Mouse (Mus musculus) activated CD4-positive, CD25-positive, alpha-beta regulatory T cell, adult 4 months (primary cell): Measurements from ENCODE around the gene Map2k4. TPM values are rescaled to one million over a fixed set of nuclear protein-coding genes. Genes with fewer than 3 reads are reported as not detected.

ENCODE experiments used
- ATAC-seq: one replicate; pipeline ENCODE4 v1.8.0; 2017
- polyA plus RNA-seq, 2 experiments: library from polyadenylated mRNA; unstranded; fragments of 100-300 nt; shearing (Covaris generic); gene quantifications; one replicate each; pipeline ENCODE4 v1.2.1; 2017

The Map2k4 gene
- polyA plus RNA-seq, 2 experiments from 2014 or later, result 19.1 to 20.3 TPM

DNA sequence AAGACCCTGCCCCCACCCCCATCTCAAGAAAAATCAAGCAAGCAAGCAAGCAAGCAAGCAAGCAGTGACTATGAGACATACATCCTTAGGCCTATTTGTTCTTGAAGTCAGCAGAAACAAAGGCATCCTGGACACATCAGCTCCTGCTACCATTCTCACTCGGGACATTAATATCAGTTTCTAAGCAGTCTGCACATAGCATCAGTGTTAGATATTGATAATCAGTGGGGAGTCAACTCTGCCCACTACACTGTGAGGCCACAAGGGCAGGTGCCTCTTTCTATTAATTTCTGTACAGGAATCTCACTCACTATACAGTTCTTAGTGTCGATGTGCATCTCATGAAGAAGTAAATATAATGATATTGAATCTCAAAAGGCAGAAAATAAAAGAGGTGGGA, 14.6 kb downstream of the Map2k4 start:
- no peak for ATAC-seq

DNA sequence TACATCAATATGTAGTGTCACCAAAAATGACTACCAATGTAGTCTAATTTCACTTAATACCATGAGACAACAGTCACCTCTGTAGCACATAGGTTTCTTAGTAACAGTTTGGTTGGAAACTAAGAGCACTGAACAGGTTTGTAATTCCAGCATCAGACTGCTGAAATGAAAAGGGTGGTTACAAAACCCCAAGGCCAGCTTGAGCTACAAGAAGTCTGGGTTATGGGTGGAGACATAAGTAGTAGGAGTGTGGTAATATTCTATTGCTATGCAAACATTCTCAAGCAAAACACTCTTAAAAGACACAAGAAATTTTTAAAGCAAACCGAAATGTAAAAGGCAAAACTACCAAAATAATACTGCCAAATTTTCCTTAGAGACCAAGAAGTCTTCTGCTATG, 16.6 kb downstream of the Map2k4 start:
- no peak for ATAC-seq

DNA sequence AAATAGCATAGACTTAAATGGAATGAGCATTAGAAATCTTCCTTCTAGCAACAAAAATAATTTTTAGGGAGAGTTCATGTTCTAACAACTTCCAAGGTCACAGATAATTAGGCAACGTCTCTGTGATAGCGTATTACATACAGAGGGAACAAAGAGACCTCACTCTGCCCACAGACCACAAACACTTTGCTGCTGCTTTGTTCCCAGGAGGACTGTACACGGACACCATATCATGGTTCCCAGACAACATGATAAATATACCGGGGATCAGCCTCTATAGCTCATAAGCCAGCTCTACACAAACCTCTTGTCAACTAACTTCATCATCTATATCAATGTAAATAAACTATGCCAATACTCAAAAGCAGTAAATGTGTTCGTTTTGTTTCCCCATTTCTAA, 18.1 kb downstream of the Map2k4 start:
- no peak for ATAC-seq

DNA sequence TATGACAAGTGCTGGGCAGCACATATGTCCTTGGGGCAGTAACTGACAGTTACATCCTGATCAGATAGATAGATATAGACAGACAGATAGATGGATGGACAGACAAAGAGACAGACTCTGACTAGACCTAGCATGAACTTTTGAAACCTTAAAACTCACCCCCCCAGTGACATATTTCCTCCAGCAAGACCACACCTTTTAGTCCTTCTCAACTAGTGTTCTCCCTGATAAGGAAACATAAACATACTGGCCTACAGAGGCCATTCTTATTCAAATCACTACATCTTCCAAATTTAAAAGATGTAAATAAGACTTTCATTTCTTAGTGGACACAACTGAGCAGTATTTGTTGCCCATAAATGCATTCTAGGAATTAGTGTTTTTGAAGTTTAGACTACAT, 19.7 kb downstream of the Map2k4 start:
- ATAC-seq, result no peak

DNA sequence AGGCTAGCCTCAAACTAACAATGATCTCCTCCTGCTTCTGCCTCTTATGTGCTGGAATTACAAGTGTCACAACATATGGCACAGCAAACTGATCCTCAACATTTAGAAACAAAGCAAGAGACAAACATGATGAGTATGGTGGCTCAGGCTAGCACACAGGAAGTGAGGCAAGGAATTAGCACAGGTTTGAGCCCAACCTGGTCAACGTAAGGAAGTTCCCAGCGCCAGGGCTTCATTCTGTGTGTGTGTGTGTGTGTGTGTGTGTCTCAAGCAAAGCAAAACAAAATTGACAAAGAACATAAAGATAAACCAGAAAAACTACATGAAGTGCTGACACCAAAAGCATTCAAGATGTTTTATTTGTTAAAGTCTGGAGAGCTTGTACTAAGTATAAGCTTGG, 27.2 kb downstream of the Map2k4 start:
- no peak for ATAC-seq

DNA sequence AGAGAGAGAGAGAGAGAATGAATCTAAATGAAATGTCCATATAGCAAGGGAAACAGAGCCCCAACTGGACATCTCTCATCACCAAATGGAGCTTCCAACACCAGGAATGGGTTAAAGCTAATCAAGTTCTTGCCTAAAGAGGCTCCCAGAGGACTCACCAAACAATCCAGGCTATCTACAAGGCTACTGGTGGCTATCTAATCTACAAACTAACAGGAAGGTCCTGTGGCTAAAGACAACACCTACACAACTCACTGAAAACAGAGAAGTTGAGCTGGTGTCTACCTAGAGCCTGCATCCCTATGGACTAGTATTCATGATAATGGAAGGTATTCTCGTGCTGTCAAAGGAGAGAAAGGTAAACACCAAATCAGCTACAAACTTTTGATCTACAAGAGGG, 28.7 kb downstream of the Map2k4 start:
- no peak for ATAC-seq

DNA sequence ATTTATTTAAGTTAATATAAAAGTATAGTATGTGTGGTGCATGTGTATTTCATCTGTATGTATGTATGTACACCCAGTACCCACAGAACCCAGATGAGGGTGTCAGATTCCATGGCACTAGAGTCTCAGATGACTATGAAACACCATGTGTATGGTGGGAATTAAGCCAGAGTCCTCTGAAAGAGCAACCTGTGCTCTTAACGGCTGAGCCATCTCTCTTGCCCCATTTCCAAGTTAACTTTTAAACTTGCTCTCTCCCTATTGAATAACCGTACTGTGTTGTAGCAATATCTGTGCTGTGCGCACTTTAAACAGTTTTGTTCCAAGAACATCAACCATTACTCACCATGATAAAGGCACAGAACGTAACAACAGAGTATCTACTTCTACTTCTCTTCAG, 33.9 kb downstream of the Map2k4 start:
- ATAC-seq, result no peak

DNA sequence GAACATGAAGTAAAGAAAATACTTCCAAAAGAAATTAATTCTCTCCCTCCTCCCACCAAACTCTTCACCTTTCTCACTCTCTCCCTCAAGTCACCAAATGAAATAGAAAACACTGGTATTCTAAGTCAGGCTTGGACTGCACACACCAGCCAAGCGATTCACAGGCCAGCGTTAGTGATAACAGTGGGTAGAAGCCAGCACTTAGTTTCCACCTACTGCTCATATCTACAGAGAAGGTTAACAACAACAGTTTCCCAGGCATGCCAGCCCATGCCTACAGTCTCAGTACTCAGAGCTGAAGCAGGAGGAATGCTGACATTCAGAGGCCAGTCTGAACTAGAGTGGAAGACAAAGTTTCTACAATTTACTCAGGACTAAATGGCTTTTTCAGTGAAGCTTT, 34.5 kb downstream of the Map2k4 start:
- ATAC-seq, result no peak

DNA sequence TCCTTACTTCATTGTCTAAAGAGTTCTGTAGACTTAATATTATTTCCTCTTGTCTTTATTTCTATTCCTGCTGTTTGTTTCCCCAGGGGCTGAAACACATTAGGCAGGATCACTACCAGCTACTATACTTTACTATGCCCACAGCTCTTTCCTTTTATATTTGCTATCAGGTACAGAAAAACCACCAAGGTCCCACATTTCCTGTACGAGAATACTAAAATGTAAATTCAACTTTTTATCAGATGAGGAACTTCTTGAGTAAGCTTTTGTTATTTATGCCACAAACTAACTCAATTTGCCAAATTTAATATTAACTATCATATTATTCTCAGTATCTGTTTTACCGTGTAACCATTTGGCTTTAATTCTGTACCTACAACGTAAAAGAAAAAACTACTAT, 37.6 kb downstream of the Map2k4 start:
- no peak for ATAC-seq

DNA sequence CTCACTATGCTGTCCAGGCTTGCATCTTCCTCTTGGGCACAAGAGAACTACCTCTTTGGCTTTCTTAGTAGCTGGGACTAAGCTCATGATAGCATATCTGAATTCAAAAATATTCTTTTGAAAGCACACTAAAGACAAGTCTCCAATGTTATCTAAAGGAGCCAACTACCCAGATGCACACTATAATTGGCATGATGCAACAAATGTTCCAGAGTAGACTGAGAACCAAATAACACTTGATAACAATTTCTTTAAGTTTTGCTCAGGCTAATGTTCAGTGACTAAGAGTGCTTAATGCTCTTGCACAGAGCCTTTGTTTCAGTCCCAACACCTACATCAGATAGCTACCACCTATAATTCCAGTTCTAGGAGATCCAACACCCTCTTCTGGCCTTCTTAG, 40.7 kb downstream of the Map2k4 start:
- ATAC-seq, result no peak

DNA sequence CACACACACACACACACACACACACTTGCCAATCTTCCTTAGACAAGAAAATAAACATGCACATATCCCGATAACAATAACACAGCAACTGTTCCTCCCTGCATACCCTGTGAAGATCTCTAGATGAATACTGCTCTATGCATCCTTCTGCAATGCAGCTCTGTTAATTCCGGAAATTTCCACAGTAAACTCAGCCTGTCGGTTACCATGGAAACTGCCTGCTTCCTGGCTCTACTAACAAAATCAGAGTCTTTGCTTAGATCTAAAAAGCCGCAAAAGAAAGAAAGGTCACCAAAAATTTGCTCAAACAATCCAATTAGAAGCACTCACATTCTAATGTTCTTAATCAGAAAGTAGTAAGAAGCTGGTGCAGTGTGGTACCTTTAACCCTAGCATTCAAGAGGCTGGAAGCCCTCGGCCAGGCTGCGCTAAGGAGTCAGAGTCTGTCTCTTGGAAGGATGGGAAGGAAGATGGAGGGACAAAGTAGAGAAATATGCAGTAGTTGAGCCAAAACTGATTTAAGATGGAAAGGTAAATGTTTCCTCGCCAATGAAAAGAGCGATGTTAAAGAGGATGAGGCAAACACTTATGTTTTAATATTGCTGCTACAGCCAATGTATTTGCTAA, 42.3 kb downstream of the Map2k4 start:
- ATAC-seq, result no peak

DNA sequence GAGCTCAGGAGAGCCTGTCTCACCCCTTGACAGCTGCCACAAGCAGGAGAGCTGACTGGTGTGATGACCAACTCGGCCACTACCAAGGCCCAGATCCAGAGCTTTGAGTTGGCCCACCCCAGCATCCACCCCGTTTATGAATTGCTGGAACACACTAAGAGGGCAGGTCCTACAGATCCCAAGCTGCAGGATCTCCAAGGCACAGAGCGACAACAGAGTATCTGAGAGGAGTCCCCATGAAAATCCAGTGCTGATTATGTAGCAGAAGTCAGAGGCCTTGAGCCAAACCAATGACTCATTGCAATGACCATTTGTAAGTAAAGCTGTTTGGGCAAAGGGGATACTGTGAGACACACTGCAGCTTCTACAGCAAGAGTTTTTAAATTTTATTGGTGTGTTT, 44.2 kb downstream of the Map2k4 start:
- ATAC-seq, result no peak

DNA sequence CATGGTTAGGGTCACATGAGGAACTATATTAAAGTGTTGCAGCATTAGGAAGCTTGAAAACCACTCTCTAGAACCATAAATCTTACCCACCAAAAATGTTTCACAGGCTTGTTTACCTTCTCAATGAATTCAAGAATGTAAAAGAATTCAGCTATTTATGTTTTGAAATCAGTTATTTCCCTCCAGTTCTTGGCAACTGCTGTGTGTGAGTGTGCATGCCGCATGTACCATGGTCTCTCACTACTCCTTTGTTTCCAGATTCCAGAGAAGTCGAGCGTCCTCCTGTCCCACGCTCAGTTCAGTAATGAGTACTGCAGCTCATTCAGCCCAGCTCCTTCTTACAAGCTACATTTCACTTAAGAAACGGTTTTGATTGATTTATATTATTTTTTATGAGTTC, 47.3 kb downstream of the Map2k4 start:
- ATAC-seq, result no peak

DNA sequence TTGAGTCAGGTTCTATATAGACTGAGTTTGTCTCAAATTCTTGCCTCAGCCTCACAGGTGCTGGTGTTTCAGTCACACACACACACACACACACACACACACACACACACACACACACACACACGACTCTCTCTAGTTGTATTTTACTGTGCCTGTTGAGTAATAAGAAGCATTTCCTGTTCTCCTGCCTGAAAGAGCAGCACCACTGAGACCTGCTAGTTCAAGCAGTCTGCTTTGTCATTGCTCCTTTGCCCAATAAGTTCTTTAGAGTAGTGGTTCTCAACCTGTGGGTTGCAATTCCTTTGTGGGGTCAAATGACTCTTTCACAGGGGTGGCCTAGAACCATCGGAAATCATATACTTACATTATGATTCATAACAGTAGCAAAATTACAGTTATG, 47.7 kb downstream of the Map2k4 start:
- no peak for ATAC-seq

DNA sequence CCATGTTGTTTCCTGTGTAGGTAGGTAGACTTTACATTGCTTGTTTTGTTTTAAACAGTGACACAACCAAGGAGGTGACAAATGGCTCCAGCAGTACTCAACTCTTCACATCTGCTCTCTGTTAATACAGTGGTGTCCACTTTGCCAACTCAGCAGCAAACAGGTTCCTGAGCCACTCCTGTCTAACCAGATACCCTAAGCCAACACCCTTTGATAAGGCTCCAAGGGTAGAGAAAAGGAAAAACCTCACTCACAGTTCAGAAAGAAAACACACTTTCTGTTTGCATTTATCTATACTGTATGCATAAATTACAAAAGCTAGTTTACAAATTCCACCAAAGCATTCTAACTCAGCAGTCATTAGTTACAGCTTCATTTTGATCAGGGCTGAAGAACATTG, 48.2 kb downstream of the Map2k4 start:
- no peak for ATAC-seq

DNA sequence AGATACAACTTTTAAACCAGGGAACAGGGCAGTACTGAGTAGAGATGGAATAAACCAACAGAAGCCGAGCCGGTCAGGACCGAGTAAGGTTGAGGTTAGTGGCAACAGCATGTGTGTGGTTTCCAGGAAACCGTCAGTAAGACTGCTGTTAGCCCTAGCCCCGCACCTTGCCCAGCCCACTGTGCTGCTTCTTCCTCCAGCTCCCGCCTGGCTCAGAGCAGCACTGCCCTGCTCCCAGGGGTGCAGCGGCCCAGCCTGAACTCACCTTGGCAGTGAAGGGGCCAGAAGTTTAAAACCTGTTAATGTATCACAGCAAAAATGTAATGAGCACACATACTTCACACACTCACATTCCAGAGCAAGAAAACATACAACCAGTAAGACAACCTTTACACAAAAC, 53.4 kb downstream of the Map2k4 start:
- ATAC-seq, result no peak

DNA sequence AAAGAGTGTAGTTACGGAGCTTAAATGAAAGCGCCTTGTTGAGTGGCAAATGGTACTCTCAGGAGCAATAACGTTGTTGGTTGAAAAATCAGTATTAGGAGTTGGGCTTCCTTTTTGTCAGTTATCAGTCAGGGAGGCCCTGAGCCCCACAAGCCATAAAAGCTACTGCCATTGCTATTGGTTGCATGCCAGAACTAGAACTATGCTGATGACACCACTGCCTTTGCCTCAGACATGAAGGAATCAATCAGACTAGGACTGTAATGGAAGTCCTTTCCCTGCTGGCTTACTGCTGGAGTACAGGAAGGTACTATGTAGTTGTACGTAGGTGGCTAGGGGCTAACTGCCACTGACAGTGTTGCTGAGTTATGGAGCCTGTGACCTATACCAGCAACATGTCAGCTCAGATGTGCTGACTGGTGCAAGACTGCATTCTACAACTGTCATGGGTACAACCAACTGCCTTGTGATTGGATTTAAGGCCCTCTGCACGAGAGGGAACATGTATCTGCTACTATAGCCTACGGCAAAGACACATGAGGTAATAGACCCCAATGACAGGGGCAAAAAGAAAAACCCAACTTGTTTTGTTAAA, 58.4 kb downstream of the Map2k4 start:
- no peak for ATAC-seq

DNA sequence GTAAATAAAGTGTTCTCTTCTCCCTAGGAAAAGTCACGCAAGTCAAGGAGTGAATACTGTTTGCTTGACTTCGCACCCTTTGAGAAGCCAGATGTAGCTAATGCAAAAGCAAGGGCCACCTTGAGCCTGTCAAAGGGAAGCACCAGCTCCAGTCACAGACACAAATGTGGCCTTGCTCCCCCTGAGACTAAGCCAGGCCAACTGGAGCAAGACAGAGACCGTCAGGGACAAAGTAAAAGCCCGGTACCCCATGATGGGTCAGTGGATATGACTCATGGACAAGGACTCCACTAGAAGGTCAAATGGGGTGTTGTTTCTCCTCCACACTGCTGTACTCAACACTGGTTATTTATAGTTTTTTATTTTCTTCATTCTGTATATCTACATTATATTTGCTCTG, 59.2 kb downstream of the Map2k4 start:
- ATAC-seq, result no peak

DNA sequence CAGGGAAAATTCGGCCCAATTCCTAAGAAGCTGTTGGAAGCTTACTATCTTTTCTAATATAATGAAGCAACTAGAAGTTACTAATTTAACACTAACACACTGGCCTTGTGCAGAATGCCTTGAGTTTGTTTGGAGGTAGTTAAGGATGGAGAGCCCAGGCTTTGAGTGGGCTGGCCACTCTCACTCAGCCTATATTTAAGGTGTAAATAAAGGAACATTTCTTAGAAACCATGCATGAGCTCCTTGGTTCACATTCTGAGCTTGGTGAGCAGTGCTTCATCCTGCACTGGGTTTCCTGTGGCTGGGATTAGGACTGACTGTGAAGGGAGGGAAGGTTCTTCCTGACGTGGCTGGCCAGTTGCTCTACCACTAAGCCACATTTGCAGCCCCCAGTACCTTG, 64.4 kb downstream of the Map2k4 start:
- no peak for ATAC-seq

DNA sequence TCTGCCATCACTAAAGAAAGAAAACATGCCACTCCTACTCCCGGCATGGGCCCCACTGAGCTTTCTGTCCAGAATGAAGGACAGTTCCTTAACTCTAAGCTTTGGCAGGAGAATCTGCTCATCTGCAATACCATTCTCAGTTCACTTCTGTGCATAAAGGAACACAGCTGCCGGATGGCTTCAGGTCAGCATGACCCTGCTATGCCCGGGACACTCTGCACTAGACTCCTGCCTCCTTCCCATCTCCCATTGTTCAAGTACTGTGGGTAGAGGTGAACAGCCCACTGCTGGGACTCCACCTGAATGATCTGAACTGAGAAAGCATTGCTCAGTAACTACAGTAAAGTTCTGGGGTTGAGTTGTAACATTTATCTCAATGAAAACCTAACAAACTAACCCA, 66.5 kb downstream of the Map2k4 start:
- no peak for ATAC-seq

DNA sequence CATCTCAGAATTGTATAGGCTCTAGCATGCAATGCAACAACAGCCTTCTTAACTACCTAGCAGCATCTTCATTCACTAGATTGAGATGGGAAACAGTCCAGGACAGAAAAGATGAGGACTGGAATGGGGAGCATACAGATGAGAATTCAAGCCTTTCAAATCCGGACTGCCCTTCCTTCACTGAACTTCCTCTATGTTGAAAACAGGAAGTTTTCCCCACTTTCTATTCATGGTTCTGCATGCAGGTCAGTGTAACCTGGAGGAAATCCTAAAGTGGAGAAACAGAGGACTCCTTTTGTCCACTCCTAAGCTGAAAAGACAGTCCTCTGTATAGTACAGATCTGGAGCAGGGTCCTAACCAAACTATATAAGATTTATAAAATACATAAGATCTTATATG, 68.1 kb downstream of the Map2k4 start:
- ATAC-seq, result no peak

DNA sequence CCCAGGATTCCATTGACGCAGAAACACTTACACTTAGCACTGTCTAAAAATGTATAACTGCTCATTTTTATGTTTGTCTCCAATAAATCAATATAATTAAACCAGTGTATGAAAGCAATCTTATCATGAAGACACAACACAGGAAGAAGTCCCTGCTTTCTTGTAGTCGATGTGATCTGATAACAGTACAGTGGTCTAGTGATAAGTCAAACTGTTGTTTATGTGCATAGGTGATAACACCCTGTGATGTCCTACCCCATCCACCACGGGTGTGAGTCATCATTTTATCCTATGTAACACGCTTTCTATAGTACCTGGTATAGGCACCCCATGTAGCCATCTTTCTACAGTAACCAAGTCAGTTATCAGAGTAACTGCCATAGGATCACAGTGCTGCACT, 74.3 kb downstream of the Map2k4 start:
- no peak for ATAC-seq

DNA sequence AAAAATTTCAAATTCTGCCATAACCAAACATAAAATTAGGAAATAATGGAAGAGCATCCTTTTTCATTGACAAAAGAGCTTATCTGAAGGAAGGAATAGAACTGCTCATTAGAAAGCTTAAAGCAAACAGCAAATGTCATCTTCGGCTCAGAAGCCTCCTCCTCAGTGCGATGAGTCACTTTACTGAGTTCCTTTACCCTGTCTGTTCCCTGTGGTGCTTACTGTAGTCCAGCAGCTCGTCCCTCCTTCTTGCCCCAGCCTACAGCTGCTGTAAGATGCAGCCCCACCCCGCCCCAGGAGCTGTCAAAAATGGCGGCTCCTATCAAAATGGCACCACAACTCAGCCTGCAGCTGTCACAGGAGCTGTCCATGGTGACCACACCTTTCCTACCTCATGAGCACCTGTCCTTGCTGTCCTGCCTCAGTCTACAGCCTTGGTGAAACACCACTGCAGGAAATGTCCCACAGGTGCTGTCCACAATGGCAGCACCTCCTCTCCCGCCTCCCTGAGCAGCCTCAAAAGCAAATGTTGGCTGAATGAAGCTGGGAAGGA, 75.3 kb downstream of the Map2k4 start:
- ATAC-seq, result no peak

DNA sequence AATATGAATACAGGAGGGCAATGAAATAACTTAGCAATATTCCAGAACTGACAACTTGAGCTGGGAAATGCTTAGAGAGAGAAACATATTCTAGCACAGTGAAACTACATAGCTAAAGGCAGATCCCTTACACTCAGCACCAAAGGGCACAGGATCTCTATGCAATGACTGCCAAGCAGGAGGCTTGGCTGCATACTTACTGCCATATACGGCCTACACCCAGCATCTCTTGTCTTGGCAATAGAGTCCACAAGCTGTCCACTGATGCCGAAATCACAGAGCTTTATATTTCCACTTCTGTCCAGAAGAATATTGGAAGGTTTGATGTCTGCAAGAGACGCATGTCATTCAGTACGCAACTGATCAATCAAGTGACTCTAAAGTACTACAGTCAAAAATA, 81.3 kb downstream of the Map2k4 start:
- no peak for ATAC-seq

DNA sequence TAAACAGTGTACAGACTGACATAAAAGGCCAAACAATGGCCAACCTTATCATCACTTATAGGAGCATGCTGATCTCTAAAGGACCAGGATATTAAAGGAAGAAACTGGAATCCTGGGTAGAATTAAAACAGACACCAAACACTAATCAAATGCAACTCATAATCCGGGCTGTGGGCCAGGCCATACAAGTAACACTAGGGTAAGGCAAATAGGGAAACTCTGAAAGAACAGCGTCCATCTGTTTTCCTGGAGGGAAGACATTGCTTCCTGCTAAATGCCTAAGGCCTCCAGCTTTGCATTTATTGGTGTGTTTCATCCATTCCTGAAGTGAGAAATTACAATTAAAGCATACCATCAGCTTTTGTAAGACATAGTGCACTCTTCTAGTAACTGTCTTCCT, 81.9 kb downstream of the Map2k4 start:
- no peak for ATAC-seq
